Mouse (Mus musculus): ENCODE measurements at regions not wholly inside any gene's neighbourhood (a gene's known extent, or its start where the extent isn't known, plus 50 kb on each side); places are given as distances from the start of the nearest gene placed in this dataset.
"Not testable (repeated sequence)": the region's sequence is repeated elsewhere in the genome, so short reads cannot be mapped to it uniquely, and the experiment has no call there.

DNA sequence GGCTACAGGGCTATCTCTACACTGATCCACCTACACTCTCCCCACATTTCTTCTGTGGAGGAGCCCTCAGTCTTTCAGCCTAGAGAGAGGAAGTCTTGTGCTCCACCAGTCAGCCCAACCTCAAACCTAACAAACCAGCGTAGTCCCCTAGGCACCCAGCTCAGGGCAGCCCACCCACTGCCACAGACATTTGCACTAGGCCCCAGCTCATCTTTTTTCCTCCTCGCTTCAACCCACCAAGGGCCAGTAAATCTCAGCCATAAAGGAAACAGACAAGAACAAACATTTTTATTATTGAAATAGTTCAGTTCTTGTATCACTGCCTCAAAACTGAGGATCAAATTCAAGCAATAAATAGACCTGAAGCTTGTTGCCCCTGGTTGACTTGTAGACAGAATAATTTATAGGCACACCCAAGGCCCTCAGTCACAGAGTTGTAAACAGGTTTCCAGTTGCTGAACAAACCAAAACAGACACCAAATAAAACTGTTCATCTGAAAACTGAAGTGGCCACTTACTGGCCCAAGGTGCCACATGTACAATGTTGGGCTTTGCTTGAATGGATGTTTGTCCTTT is 58.0 kb upstream of the Cdyl start:
- DNase-seq (ENCODE audit: low spot score) = no peak

GRCm38 (mm10) chr13:35603080-35603479 is 56.6 kb upstream of the Cdyl start:
- DNase-seq (ENCODE audit: low spot score) = no peak

GRCm38 (mm10) chr13:35604061-35604460 is 55.6 kb upstream of the Cdyl start:
- no peak for DNase-seq (ENCODE audit: low spot score)

GRCm38 (mm10) chr13:35604765-35605164 is 54.9 kb upstream of the Cdyl start:
- DNase-seq (ENCODE audit: low spot score) = no peak

GRCm38 (mm10) chr13:35606857-35607561 is 52.6 kb upstream of the Cdyl start:
- not testable (repeated sequence) for DNase-seq (ENCODE audit: low spot score)

GRCm38 (mm10) chr13:35607710-35608109 is 51.9 kb upstream of the Cdyl start:
- no peak for DNase-seq (ENCODE audit: low spot score)

All from testis, postnatal 10 days (tissue).